Mouse (Mus musculus) cortical plate, adult 2 months (tissue): ENCODE data around the gene Kiss1r.

Experiments
- CTCF ChIP-seq: fragments of 200-500 bp; IDR thresholded peaks from 2 replicates; pipeline ENCODE4 v1.5.1; 2011; ENCODE audit warnings: mild to moderate bottlenecking, control low read depth, low read length; ENCODE audit not compliant: insufficient read depth; ENCODE audit errors: extremely low read depth
- POLR2A ChIP-seq: fragments of 200-500 bp; IDR thresholded peaks from 2 replicates; pipeline ENCODE4 v1.6.1; 2011; ENCODE audit warnings: mild to moderate bottlenecking, low read length, control low read depth; ENCODE audit not compliant: insufficient read depth; ENCODE audit errors: extremely low read depth

DNA sequence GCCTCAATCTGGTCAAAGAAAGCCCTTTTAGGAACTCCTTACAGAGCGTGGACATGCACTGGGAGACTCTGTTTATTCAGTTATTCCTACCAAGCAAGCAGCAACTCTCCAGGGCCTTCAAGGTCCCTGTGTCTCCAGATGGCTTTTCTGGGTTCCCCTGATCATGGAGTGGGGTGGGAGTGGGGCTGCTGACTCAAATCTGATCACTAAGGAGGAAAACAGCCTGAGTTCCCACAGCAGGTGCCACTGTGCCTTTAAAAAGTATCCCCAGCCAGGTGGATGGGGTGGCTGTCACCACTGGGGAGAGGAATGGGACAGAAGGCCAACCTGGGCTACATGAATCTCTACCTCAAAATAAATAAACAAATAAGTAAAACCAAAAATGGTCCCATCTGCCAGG, 26.2 kb downstream of the Kiss1r start:
- no peak for TF ChIP-seq POLR2A
- no peak for TF ChIP-seq CTCF
